Mouse (Mus musculus) intestine, embryonic 14.5 days (tissue): ENCODE measurements around the gene Aacs. TPM values are rescaled to one million over a fixed set of nuclear protein-coding genes. Genes with fewer than 3 reads are reported as not detected.

Experiments used
- ATAC-seq: fragments of 200-750 bp; cut with Nextera tagmentation; replicated peaks from 2 replicates; pipeline ENCODE4 v1.8.0; 2017; ENCODE audit warnings: low read depth, moderate number of reproducible peaks, moderate TSS enrichment, moderate library complexity; ENCODE audit not compliant: low FRiP score, low TSS enrichment
- DNase-seq: peaks from one replicate; pipeline ENCODE4 v3.0.0-alpha.2; 2018; ENCODE audit warnings: low spot score
- H3K27ac ChIP-seq: fragments of 300-500 bp; sonication (generic); 2 replicates; pipeline ENCODE4 v1.5.1; 2014; ENCODE audit warnings: low read depth, mild to moderate bottlenecking, control low read depth
- H3K27me3 ChIP-seq: fragments of 300-500 bp; sonication (generic); replicated peaks from 2 replicates; pipeline ENCODE4 v1.6.1; 2014; ENCODE audit warnings: low read length, control low read depth; ENCODE audit not compliant: control insufficient read depth, insufficient read depth
- H3K36me3 ChIP-seq: fragments of 300-500 bp; sonication (generic); 2 replicates; pipeline ENCODE4 v1.6.1; 2014; ENCODE audit warnings: low read length, control low read depth; ENCODE audit not compliant: control insufficient read depth, insufficient read depth
- H3K4me1 ChIP-seq: fragments of 300-500 bp; sonication (generic); replicated peaks from 2 replicates; pipeline ENCODE4 v1.6.1; 2014; ENCODE audit warnings: low read length, control low read depth, mixed read lengths; ENCODE audit not compliant: control insufficient read depth, insufficient read depth
- H3K4me2 ChIP-seq: fragments of 300-500 bp; sonication (generic); 2 replicates; pipeline ENCODE4 v1.6.1; 2014; ENCODE audit warnings: low read length
- H3K4me3 ChIP-seq: fragments of 300-500 bp; sonication (generic); 2 replicates; pipeline ENCODE4 v1.5.1; 2014; ENCODE audit warnings: low read depth, low read length, control low read depth, mixed read lengths
- H3K9ac ChIP-seq: fragments of 300-500 bp; sonication (generic); 2 replicates; pipeline ENCODE4 v1.6.1; 2014; ENCODE audit warnings: mild to moderate bottlenecking, low read length
- H3K9me3 ChIP-seq: fragments of 300-500 bp; sonication (generic); 2 replicates; pipeline ENCODE4 v1.6.1; 2016; ENCODE audit warnings: low read length, control low read depth; ENCODE audit not compliant: control insufficient read depth
- WGBS: fragments of 180-500 bp; shearing (Covaris S2); extraction: QIAGEN DNeasy Blood & Tissue Kit; methylation state at CpG from one replicate; pipeline ENCODE4 v1.1.7; 2014; 5-methylcytosine and 5-hydroxymethylcytosine counted together
- polyA plus RNA-seq: library from polyadenylated mRNA; unstranded; fragments of >200 nt; fragmentation: Nextera tagmentation; extraction: Ambion mirVana; gene quantifications from 2 replicates; pipeline ENCODE4 v1.2.1, GENCODE M21; 2014

Aacs gene
- polyA plus RNA-seq, 1 experiment from 2014 or later: 78.6 TPM

GRCm38 (mm10) chr5:125534611-125535324 lies 59.2 kb downstream of the Aacs start:
- Histone ChIP-seq H3K4me1 (peaks cover 5% of the 10 kb centered on the region), H3K9me3 (no peaks in the 10 kb centered on the region), H3K4me3 (no peak overlapping the region), H3K36me3 (no peaks in the 10 kb centered on the region), H3K4me2 (no peak overlapping the region), H3K9ac (no peak overlapping the region), H3K27ac (no peak overlapping the region), H3K27me3 (peaks cover 74% of the 10 kb centered on the region)
- ATAC-seq: no peak
- DNase-seq: no peak
- 2% methylated on average over 26 of the region's 26 CpGs for WGBS

GRCm38 (mm10) chr5:125545090-125545489 lies 69.5 kb downstream of the Aacs start:
- Histone ChIP-seq H3K4me2 (no peak overlapping the region), H3K36me3 (no peaks in the 10 kb centered on the region), H3K4me1 (no peaks in the 10 kb centered on the region), H3K4me3 (no peak overlapping the region), H3K9ac (no peak overlapping the region), H3K9me3 (no peaks in the 10 kb centered on the region), H3K27ac (no peak overlapping the region), H3K27me3 (peaks cover 11% of the 10 kb centered on the region; the same call in 1 of the 2 replicates)
- 91% methylated on average over 2 of the region's 2 CpGs for WGBS
- ATAC-seq: no peak
- DNase-seq: no peak

GRCm38 (mm10) chr5:125546293-125546692 lies 70.7 kb downstream of the Aacs start:
- 27% methylated on average over 13 of the region's 13 CpGs for WGBS

GRCm38 (mm10) chr5:125549750-125550489 lies 74.3 kb downstream of the Aacs start:
- WGBS: 34% methylated on average over 11 of the region's 11 CpGs
- H3K36me3 ChIP-seq: no peaks in the 10 kb centered on the region
- H3K4me1 ChIP-seq: no peaks in the 10 kb centered on the region
- H3K4me2 ChIP-seq: no peak overlapping the region
- peaks cover 11% of the 10 kb centered on the region; the same call in 1 of the 2 replicates for H3K27me3 ChIP-seq
- ATAC-seq (no peak), DNase-seq (no peak)
- no peak overlapping the region for H3K9ac ChIP-seq
- H3K4me3 ChIP-seq: no peak overlapping the region
- H3K27ac ChIP-seq: no peak overlapping the region
- no peaks in the 10 kb centered on the region for H3K9me3 ChIP-seq

More at GRCm38 (mm10) chr5:125546293-125546692, 70.7 kb downstream of the Aacs start:
- Histone ChIP-seq H3K9me3 (no peaks in the 10 kb centered on the region), H3K4me1 (no peaks in the 10 kb centered on the region), H3K27me3 (peaks cover 11% of the 10 kb centered on the region; the same call in 1 of the 2 replicates), H3K4me2 (no peak overlapping the region), H3K27ac (no peak overlapping the region), H3K36me3 (no peaks in the 10 kb centered on the region), H3K9ac (no peak overlapping the region), H3K4me3 (no peak overlapping the region)
- no peak for DNase-seq
- no peak for ATAC-seq

GRCm38 (mm10) chr5:125555732-125556131 lies 80.1 kb downstream of the Aacs start:
- DNase-seq: no peak
- Histone ChIP-seq H3K27me3 (no peaks in the 10 kb centered on the region), H3K4me2 (no peak overlapping the region), H3K27ac (no peak overlapping the region), H3K9ac (no peak overlapping the region), H3K9me3 (no peaks in the 10 kb centered on the region), H3K4me1 (no peaks in the 10 kb centered on the region), H3K4me3 (no peak overlapping the region), H3K36me3 (no peaks in the 10 kb centered on the region)
- WGBS: 54% methylated on average over 5 of the region's 5 CpGs
- ATAC-seq: no peak

GRCm38 (mm10) chr5:125563492-125563891 lies 87.9 kb downstream of the Aacs start:
- Histone ChIP-seq H3K9ac (no peak overlapping the region), H3K4me2 (no peak overlapping the region), H3K27ac (no peak overlapping the region), H3K36me3 (no peaks in the 10 kb centered on the region), H3K4me1 (no peaks in the 10 kb centered on the region), H3K4me3 (no peak overlapping the region), H3K27me3 (no peaks in the 10 kb centered on the region), H3K9me3 (no peaks in the 10 kb centered on the region)
- DNase-seq (no peak), ATAC-seq (no peak)
- 38% methylated on average over 6 of the region's 6 CpGs for WGBS

GRCm38 (mm10) chr5:125565725-125566124 lies 90.1 kb downstream of the Aacs start:
- DNase-seq (no peak), ATAC-seq (no peak)
- no peak overlapping the region for H3K27ac ChIP-seq
- no peaks in the 10 kb centered on the region for H3K36me3 ChIP-seq
- no peak overlapping the region for H3K4me2 ChIP-seq
- no peak overlapping the region for H3K9ac ChIP-seq
- H3K4me3 ChIP-seq: no peak overlapping the region
- WGBS: 74% methylated on average over 11 of the region's 11 CpGs
- no peaks in the 10 kb centered on the region for H3K4me1 ChIP-seq
- H3K9me3 ChIP-seq: no peaks in the 10 kb centered on the region
- H3K27me3 ChIP-seq: no peaks in the 10 kb centered on the region
